Mouse (Mus musculus) ES-E14 (cell line): ENCODE measurements at regions not wholly inside any gene's neighbourhood (a gene's known extent, or its start where the extent isn't known, plus 50 kb on each side); places are given as distances from the start of the nearest gene placed in this dataset.

Experiments
- CHD2 ChIP-seq: IDR thresholded peaks from 2 replicates; pipeline ENCODE4 v1.6.1; 2014; ENCODE audit warnings: mild to moderate bottlenecking, low read depth, low read length, inconsistent platforms
- HCFC1 ChIP-seq: IDR thresholded peaks from 2 replicates; pipeline ENCODE4 v1.6.1; 2012; ENCODE audit warnings: low read length, inconsistent platforms, borderline replicate concordance; ENCODE audit not compliant: insufficient read depth
- MAFK ChIP-seq: IDR thresholded peaks from 2 replicates; pipeline ENCODE4 v1.6.1; 2014; ENCODE audit warnings: mild to moderate bottlenecking, low read depth, low read length, inconsistent platforms; ENCODE audit not compliant: insufficient read depth
- ZC3H11A ChIP-seq: IDR thresholded peaks from 2 replicates; pipeline ENCODE4 v1.6.1; 2012; ENCODE audit warnings: low read depth, mild to moderate bottlenecking, inconsistent platforms, low read length, borderline replicate concordance
- ZNF384 ChIP-seq: IDR thresholded peaks from 2 replicates; pipeline ENCODE4 v1.6.1; 2012; ENCODE audit warnings: low read depth, low read length, inconsistent platforms

- no peak for TF ChIP-seq CHD2
- TF ChIP-seq ZC3H11A = no peak
- no peak for TF ChIP-seq MAFK
- no peak for TF ChIP-seq ZNF384
- TF ChIP-seq HCFC1 = no peak
Observed at GRCm38 (mm10) chr12:65387042-65387441, 161.7 kb downstream of the Wdr20rt start.
